Mouse (Mus musculus): ENCODE measurements around the gene Dna2. TPM values are rescaled to one million over a fixed set of nuclear protein-coding genes. Genes with fewer than 3 reads are reported as not detected.

The Dna2 gene
- polyA plus RNA-seq, 1 experiment from 2014 or later = 8.3 TPM

DNA sequence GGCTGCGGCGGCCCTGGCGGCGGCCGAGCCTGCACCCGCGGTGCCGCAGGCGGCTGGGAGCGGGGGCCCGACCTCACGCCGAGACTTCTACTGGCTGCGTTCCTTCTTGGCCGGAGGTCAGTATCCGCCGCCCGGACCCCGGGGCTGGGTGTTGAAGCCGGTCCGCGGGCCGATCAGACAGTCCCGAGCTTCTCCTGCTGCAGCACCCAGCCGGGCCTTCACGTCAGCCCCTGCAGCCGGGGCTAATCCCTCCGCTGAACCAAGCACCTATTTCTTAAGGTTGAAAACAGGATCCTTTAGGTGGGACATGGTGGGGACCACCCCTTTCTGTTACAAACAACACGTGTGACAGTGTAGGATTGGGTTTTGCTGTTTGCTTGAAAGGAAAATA lies 26.1 kb upstream of the Dna2 start:
- no peak for TF ChIP-seq CTCF (IDR thresholded peaks at IDR 0.05)
- ATAC-seq (peak; percentile 54), DNase-seq (ENCODE audit: low read depth, low spot score) (peak; percentile 9)
- in situ Hi-C loops (cut with MboI; ENCODE audit: low pct_unique_long_range_greater_than_20kb) = no loop called here
- ChIA-PET CTCF (no interaction called here), POLR2A (interaction anchor here (0.6 to 1.3 kb wide), 2 partner anchors 49 to 1003 kb away, joined by 3 to 4 read pairs; no protein-coding TSS in a partner anchor)
- H3K27me3 ChIP-seq = no peaks in the 10 kb centered on the region

DNA sequence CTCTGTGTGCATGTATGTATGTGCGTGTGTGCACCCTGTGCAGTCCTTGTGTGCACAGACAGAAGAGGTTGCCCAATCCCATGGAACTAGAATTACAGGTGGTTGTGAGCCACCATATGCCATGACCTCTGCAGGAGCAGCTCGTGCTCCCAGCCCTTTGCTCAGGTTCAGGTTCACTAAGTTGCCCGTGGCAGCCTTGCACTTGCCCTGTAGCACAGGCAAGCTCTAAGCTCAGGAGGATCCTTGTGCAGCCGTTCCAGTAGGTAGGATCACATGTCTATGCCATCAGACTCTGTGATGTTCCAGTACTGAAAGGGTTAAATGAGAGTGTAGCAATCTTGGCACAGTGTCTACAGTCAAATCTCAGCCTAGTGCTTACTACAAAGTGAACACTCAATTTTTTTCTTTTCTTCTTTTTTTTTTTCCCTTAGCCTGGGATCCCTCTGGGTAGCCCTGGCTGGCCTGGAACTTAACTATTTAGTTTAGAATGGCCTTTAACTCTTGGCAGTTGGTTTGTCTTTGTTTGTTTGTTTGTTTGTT lies 22.7 kb upstream of the Dna2 start:
- no peaks in the 10 kb centered on the region for H3K27me3 ChIP-seq

DNA sequence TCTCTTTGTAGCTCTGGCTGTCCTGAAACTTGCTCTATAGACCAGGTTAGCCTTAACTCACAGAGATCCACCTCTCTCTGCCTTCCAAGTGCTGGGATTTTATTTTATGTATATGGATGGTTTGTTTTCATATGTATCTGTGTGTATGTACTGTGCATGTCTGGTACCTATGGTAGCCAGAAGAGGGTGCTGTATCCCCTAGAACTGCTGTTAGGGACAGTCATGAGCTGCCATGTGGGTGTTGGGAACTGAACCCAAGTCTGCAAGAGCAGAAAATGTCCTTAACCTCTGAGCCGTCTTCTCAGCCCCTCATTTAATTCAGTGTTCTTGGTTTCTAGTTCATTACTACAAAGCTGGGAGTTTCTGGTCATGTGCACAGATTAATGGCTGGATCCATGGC lies 14.4 kb upstream of the Dna2 start:
- ATAC-seq (no peak), DNase-seq (ENCODE audit: low read depth, low spot score) (no peak)
- TF ChIP-seq CTCF (IDR thresholded peaks at IDR 0.05) = peak; percentile 35
- in situ Hi-C loops (cut with MboI; ENCODE audit: low pct_unique_long_range_greater_than_20kb) = no loop called here
- ChIA-PET POLR2A (no interaction called here), CTCF (interaction anchor here (0.9 to 1.2 kb wide), 2 partner anchors 23 to 53 kb away, joined by 3 read pairs; no protein-coding TSS in a partner anchor)
- H3K27me3 ChIP-seq = no peaks in the 10 kb centered on the region

More for the DNA sequence above, 22.7 kb upstream of the Dna2 start:
- ATAC-seq = no peak
- no peak for TF ChIP-seq CTCF (IDR thresholded peaks at IDR 0.05)
- CTCF ChIA-PET = no interaction called here
- no peak for DNase-seq (ENCODE audit: low read depth, low spot score)
- POLR2A ChIA-PET = no interaction called here
- in situ Hi-C loops (cut with MboI; ENCODE audit: low pct_unique_long_range_greater_than_20kb) = no loop called here

DNA sequence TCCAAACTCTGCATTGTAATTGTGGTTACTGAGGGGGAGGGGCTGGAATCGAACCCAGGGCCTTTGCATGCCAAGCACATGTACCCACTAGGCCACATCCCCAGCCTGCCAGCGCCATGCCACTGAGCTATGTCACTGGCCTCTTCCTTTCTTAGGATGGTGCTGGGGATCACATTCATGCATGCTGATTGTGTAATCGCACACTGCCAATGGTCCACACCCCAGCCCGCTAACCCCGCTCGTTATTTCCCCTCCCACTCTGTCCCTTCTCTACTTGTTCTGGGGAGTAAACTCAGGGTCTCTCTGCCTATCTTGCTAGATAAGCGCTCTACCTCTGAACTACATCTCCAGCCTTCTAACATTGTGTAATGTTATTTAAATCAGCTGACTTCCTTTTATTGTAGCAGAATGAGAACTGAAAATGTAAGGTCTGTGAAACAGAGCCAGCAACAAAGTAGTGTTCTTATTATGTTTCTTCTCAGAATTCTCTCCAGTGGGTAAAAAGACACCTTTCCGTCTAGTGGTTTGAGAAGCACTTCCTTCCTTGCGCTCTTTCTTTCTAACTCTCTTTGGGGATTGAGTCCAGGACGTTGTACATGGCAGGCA lies 1.7 kb upstream of the Dna2 start:
- DNase-seq (ENCODE audit: low read depth, low spot score) (no peak), ATAC-seq (no peak)
- CTCF ChIA-PET = no interaction called here
- POLR2A ChIA-PET = no interaction called here
- no peaks in the 10 kb centered on the region for H3K27me3 ChIP-seq
- in situ Hi-C loops (cut with MboI; ENCODE audit: low pct_unique_long_range_greater_than_20kb) = no loop called here
- TF ChIP-seq CTCF (IDR thresholded peaks at IDR 0.05) = no peak

DNA sequence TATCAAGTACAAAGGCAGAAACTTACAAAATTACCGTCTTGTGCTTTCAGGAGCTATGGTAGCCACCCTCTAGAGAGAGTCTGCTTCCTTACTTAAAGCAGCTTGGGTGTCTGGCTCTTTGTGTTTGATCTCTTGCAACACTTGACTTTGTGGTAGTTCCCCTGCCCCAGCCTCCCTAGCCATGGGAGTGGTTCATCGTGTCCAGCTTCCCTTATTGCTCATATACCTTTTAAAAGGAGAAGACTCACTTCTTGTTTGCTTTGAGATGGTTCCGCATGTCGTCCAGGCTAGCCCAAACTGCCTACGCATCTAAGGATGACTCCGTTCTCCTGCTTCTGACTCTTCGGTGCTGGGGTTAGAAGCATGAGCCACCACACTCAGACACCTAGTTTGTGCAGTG lies 1.7 kb downstream of the Dna2 start:
- H3K27me3 ChIP-seq = no peaks in the 10 kb centered on the region
- POLR2A ChIA-PET = no interaction called here
- DNase-seq (ENCODE audit: low read depth, low spot score) (no peak), ATAC-seq (no peak)
- CTCF ChIA-PET = interaction anchor here (1.1 kb wide), 1 partner anchor 32 kb away, joined by 4 read pairs; no protein-coding TSS in a partner anchor
- in situ Hi-C loops (cut with MboI; ENCODE audit: low pct_unique_long_range_greater_than_20kb) = no loop called here
- no peak for TF ChIP-seq CTCF (IDR thresholded peaks at IDR 0.05)

DNA sequence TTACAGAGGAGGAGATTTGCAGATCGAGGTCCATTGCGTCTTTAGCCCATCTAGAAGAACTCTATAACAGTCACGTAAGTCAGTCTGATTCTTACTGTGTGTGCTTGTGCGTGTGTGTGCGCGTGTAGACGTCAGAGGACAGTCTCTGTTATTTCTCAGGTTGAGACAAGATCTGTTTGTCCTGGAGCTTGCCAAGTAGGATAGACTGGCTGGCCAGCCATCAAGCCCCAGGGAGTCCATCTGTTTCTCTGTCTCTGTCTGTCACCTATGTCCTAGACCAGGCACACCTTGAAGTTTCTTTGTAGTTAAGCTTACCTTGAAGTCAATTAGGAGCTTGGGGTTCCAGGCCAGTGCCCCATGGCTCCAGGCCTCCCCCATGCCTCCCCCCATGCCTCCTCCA lies 17.1 kb downstream of the Dna2 start:
- H3K27me3 ChIP-seq = no peaks in the 10 kb centered on the region
- no peak for TF ChIP-seq CTCF (IDR thresholded peaks at IDR 0.05)
- ATAC-seq (no peak), DNase-seq (ENCODE audit: low read depth, low spot score) (no peak)
- POLR2A ChIA-PET = no interaction called here
- in situ Hi-C loops (cut with MboI; ENCODE audit: low pct_unique_long_range_greater_than_20kb) = no loop called here
- CTCF ChIA-PET = no interaction called here

DNA sequence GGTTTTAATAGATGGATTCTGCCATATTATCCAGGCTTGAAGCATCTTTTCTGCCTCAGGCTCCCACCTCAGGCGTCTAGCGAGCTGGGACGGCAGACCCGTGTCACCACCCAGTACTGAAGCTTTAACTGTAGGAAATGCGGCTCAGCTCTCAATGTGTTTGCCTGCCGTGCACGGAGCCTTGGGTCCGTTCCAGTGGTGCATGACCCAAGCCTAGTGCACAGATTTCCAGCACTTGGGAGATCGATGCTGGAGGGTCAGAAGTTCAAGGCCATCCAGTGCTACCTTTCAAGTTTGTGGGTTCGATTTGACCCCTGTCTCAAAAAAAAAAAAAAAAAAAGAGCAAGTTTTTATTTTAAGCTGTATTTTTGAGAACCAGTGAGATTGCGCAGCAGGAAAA lies 19.0 kb downstream of the Dna2 start:
- no peak for ATAC-seq
- ChIA-PET POLR2A (no interaction called here), CTCF (no interaction called here)
- no peaks in the 10 kb centered on the region for H3K27me3 ChIP-seq
- DNase-seq (ENCODE audit: low read depth, low spot score) = no peak
- in situ Hi-C loops (cut with MboI; ENCODE audit: low pct_unique_long_range_greater_than_20kb) = no loop called here
- TF ChIP-seq CTCF (IDR thresholded peaks at IDR 0.05) = no peak

DNA sequence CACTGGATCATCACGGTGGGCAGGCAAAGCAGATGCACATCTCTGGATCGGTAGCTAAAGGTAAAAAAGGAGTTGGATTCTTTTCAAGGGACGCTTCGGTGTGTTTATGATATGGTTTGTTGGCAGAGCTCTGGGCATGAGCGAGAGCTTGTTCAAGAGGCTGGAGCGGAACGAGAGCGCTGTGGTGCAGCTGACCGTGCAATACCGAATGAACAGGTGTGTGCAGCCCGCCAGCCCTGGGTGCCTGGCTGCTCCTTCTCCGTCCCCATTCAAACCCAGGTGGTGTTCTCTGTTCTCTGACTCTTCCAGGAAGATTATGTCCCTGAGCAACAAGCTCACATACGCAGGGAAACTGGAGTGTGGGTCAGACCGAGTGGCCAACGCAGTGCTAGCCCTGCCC lies 19.5 kb downstream of the Dna2 start:
- no peaks in the 10 kb centered on the region for H3K27me3 ChIP-seq
- DNase-seq (ENCODE audit: low read depth, low spot score) = no peak
- no peak for ATAC-seq
- in situ Hi-C loops (cut with MboI; ENCODE audit: low pct_unique_long_range_greater_than_20kb) = no loop called here
- ChIA-PET CTCF (no interaction called here), POLR2A (no interaction called here)
- TF ChIP-seq CTCF (IDR thresholded peaks at IDR 0.05) = no peak

DNA sequence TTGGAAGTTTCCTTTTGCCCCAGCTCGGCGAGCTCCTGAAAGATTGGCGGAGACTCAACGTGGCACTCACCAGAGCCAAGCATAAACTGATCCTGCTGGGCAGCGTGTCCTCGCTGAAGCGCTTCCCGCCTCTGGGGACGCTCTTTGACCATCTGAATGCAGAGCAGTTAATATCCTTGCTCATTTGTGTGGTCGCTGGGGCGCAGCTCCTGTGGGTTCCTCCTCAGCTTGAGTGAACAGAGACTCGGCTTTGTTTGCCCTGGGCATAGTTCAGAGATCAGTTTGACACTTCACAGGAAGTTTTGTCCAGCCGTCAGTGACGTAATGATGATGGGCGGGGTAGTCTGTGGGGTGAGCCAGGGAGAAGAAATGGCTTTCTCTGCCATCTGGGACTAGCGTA lies 25.0 kb downstream of the Dna2 start:
- ChIA-PET CTCF (interaction anchor here (1.1 to 3.2 kb wide), 3 partner anchors 9 to 95 kb away, joined by 4 to 19 read pairs (median 8); partner anchors contain the start of gene Rufy2), POLR2A (no interaction called here)
- no peaks in the 10 kb centered on the region for H3K27me3 ChIP-seq
- DNase-seq (ENCODE audit: low read depth, low spot score) (no peak), ATAC-seq (peak; percentile 89)
- peak; percentile 68 for TF ChIP-seq CTCF (IDR thresholded peaks at IDR 0.05)
- in situ Hi-C loops (cut with MboI; ENCODE audit: low pct_unique_long_range_greater_than_20kb) = no loop called here

DNA sequence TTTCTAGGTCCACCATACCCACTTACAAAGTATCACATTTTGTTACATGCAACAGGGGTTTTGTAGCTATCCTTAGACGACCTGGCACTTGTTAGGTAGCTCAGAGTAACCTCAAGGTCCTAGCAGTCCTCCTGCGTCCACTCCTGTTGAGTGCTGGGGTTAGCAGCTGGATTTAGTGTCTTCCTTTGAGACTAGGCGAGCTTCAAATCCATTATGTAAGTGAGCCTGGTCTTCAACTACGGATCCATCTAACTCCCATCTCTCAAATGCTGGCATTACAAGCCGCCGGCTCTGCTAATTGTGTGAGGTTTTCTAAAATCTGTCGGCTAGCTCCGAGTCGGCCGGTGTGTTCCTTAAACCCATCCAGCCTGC lies 32.8 kb downstream of the Dna2 start:
- TF ChIP-seq CTCF (IDR thresholded peaks at IDR 0.05) = no peak
- DNase-seq (ENCODE audit: low read depth, low spot score) = no peak
- ChIA-PET POLR2A (no interaction called here), CTCF (interaction anchor here (1.1 to 2.4 kb wide), 7 partner anchors 9 to 86 kb away, joined by 3 to 19 read pairs (median 4); no protein-coding TSS in a partner anchor)
- no peaks in the 10 kb centered on the region for H3K27me3 ChIP-seq
- no peak for ATAC-seq
- in situ Hi-C loops (cut with MboI; ENCODE audit: low pct_unique_long_range_greater_than_20kb) = loop anchor here (10.0 kb wide), 1 partner anchor 85 kb away; the partner anchor contains the start of gene Pbld1
